Mouse (Mus musculus): ENCODE data around the gene Lurap1l.

Gene Lurap1l

DNA sequence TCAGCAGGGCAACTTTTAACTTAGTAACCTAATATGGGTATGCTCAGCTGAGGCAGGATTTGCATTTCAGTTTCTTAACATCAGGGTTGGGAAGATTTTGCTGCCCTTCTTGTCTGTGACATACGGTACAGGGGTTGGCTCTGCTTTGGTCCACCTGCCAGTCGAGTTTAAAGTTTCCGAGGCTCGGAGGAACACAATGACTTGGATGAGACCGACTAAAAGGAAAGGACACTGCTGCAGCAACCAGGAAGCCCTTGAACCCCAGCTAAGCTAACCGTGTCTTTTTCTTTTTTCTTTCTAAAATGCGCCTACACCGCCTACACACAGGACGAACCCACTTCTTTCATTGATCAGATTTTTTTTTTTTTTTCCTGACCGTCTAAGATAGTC lies at the start of gene Lurap1l:
Gene Lurap1l (plus strand): TSS at position 166 of the 390 bp plus-strand sequence.
- peak; percentile 58 for DNase-seq (ENCODE audit: extremely low spot score)

GRCm38 (mm10) chr4:80862962-80863361 lies 47.5 kb upstream of the Lurap1l start:
- DNase-seq (ENCODE audit: extremely low spot score) = no peak

GRCm38 (mm10) chr4:80863906-80864305 lies 46.5 kb upstream of the Lurap1l start:
- no peak for DNase-seq (ENCODE audit: extremely low spot score)

GRCm38 (mm10) chr4:80864511-80864922 lies 45.9 kb upstream of the Lurap1l start:
- DNase-seq (ENCODE audit: extremely low spot score) = peak; percentile 48

- no peak for DNase-seq (ENCODE audit: extremely low spot score)
Observed at GRCm38 (mm10) chr4:80866065-80866464, 44.4 kb upstream of the Lurap1l start.

DNA sequence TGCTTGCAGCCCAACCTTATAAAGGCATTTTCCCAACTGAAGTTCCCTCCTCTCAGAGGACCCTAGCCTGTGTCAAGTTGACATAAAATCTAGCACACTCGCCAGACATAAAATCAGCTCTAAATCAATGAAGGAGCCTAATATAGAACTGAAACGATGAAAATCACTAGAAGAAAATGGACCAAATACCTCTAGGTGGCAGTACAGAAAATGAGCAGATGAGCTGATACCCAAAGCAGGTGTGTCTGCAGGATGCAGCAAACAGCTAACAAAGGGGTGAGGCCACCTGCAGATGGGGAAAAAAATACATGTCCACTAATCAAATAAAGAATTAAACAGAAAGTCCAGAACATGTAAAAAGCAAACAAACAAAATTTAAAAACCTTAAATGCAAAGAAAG lies 40.8 kb upstream of the Lurap1l start:
- no peak for DNase-seq (ENCODE audit: extremely low spot score)

- peak; percentile 36 for DNase-seq (ENCODE audit: extremely low spot score)
Observed at GRCm38 (mm10) chr4:80872847-80873644, 37.4 kb upstream of the Lurap1l start.

DNA sequence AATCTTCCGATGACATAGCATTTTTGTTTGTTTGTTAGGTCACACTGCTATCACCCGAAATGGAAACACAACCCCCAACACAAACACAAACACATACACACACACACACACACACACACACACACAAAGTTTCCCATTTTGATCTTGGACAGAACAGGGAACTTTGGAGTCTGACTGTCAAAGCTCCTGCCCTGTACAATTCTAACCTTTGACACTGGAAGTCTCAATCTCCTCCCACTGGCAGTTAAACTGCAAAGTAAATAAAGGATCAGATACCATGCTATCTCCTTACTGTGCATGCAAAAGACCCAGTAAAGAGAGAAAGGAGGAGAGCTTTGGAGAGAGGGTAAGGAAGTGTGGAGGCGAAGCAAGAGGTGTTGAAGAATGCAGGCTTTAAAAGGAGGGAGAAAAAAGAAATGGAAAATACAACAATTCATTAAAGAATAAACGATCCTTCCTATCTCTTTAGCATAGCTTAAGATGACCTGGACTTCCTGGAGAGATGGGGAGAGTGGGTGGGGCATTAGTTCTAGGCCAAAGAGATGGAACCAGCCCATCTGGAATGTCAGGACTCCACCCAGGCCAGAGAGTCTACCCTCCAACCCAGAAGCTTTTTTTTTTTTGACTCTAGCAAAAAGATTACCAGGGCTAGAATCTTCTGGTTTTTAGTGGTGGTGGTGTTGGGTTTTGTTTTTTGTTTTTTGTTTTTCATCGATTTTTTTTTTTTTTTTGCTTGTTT lies 36.2 kb upstream of the Lurap1l start:
- DNase-seq (ENCODE audit: extremely low spot score) = peak; percentile 29

GRCm38 (mm10) chr4:80875055-80875454 lies 35.4 kb upstream of the Lurap1l start:
- DNase-seq (ENCODE audit: extremely low spot score) = no peak

DNA sequence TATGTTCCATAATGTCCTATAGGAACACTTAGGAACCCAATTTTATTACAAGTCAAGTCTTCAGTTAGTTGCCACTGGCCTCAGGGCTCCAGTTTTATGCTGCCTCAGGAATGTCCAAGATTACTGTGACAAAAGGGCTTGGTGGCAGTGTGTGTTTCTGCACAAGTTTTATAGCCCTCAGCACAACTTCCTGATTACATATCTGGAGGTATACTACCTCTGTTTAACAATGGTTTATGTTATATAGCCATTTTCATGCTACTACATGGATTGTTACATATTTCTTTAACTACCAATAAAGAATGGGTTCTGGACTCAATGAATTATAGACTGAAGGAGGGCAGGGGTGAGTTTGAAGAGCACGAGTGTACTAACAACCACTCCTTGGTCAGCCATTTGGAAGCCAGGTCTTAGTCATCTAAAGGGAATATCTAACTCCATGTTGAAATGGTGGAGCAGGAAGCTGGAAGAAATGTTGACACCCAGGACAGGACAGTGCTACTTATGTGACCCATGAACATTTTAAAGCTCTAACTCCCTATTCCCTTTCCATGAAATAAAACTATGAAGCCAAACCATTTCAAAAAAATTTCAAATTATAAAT lies 28.3 kb upstream of the Lurap1l start:
- no peak for DNase-seq (ENCODE audit: extremely low spot score)

- DNase-seq (ENCODE audit: extremely low spot score) = no peak
Observed at GRCm38 (mm10) chr4:80886631-80887030, 23.8 kb upstream of the Lurap1l start.

- no peak for DNase-seq (ENCODE audit: extremely low spot score)
Observed at GRCm38 (mm10) chr4:80891004-80891403, 19.4 kb upstream of the Lurap1l start.

DNA sequence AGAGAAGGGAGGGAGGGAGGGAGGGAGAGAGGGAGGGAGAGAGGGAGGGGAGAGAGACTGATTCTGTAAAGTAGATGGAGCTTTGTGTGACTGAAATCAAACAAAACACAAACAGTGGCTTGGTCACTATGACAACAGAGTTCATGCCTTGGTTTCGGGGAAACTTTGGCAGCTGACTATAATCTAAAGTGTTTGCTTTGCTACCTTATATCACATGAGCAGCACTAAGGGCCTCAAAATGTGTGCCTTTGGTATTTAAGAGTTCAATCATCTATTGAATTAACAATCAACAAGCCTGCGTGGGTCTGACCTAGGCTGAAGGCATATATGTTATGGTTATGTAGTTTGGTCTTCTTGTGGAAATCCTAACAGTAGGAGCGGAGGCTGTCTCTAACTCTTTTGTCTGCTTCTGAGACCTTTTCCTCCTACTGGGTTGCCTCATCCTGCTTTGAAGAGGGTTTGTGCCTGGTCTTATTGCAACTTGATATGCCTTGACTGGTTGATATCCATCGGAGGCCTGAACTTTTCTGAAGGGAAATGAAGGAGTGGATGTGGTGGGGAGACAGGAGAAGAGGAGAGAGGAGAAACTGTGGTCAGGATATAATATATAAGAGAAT lies 15.1 kb upstream of the Lurap1l start:
- DNase-seq (ENCODE audit: extremely low spot score) = no peak

GRCm38 (mm10) chr4:80906726-80907125 lies 3.7 kb upstream of the Lurap1l start:
- DNase-seq (ENCODE audit: extremely low spot score) = no peak

DNA sequence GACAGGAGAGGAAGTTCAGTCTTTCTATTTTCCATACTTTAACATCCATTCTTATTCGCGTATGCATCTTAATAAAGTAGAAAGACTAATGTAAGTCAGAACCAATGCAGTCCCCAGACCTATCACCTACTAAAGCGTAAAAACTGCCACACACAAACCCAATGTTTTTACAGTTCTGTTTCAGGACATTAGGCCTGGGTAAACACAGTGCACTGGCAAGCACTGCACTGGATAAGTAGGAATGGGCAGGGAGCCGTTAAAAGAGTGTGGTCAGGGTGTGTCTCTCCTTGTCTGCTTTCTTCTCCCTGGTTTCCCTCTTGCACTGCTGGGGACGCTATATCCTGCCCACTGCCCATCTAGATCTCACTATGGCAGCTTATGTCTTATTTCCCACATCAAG lies 2.5 kb upstream of the Lurap1l start:
- no peak for DNase-seq (ENCODE audit: extremely low spot score)

DNA sequence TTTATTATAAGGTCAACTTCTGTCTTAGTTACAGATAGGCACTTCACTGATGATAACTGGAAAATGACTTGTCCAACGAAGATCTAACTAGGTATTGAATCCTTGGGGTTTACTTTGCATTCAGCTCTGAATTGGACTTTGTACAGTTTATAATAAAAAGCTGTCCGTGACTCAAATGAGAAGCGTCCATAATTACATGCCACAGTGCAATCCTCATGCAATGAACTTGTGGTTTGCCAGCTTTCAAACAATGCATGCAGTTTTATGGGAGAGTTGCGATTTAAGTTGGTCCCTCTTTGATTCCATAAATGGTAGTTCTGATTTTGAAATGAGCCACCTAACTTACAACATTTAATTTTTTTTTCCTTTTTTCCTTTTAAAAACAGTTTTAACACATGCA lies 1.5 kb upstream of the Lurap1l start:
- no peak for DNase-seq (ENCODE audit: extremely low spot score)

DNA sequence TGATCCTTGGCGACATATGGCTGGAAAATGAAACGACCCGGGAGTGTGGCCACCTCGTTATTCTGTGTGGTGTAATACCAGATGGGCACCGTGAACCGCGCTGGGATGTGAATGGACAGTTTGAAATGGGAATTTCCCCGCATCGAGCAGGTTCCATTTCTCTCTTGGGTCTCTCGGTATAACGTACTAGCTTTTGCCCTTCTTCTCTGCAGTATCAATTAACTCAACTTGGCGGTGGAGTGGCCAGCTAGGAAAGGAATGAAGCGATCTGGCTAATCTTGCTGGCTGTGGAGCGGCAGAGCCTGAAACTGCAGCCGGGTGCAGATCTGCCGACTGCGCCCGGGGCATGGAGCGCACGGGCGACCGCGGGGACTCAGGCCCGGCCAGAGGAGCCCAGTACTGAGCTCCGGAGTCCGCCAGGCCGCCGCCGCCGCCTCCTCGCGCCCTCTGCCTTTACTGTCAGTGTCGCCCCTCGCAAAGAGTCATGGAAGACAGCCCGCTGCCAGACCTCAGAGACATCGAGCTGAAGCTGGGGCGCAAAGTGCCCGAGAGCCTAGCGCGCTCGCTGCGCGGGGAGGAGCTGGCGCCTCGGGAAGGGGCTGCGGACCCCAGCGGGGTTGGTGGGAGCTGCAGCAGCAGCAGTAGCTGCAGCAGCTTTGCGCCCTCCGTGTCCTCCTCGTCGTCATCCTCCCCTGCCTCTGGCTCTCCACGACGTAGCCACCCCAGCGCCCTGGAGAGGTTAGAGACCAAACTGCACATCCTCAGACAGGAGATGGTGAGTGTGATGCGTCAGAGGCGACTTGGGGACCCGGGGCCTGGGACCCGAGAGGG lies 640 bp downstream of the Lurap1l start:
- peak; percentile 68 for DNase-seq (ENCODE audit: extremely low spot score)

GRCm38 (mm10) chr4:80911706-80912540 lies 1.5 kb downstream of the Lurap1l start:
- peak; percentile 87 for DNase-seq (ENCODE audit: extremely low spot score)

- no peak for DNase-seq (ENCODE audit: extremely low spot score)
Observed at GRCm38 (mm10) chr4:80915211-80915610, 4.8 kb downstream of the Lurap1l start.

GRCm38 (mm10) chr4:80916695-80917094 lies 6.2 kb downstream of the Lurap1l start:
- DNase-seq (ENCODE audit: extremely low spot score) = no peak

All from embryo, embryonic 9.5 days (tissue).